In genomic region chr11:107462478-107462877, GRCm38 (mm10) we compare ENCODE assay signal across 12 mouse cellular contexts. TPM values are rescaled to one million over a fixed set of nuclear protein-coding genes. Genes with fewer than 3 reads are reported as not detected.
DNase-seq lines count a peak whose midpoint lies in the region; ATAC-seq and TF ChIP-seq lines count a peak whose summit lies in the region.
"Had no signal": no experiment of that assay in that cellular context is flagged by ENCODE, and none has a peak within 500 bp of the region (broad histone marks: within the 10 kb centered on the region; RNA-seq: fewer than 3 reads in every experiment).

No protein-coding gene starts in this region.

- no peak overlapping the region for H3K4me2 ChIP-seq in liver, embryonic 11.5 days
- no peak overlapping the region for H3K4me2 ChIP-seq in forebrain, embryonic 12.5 days
- H3K4me2 ChIP-seq: forebrain, embryonic 15.5 days; kidney, embryonic 15.5 days; liver, embryonic 15.5 days had no signal

- no peak for ATAC-seq in liver, embryonic 11.5 days (replicated peaks; ENCODE audit: low FRiP score)
- ATAC-seq in forebrain, embryonic 12.5 days (ENCODE audit: low FRiP score) = no peak
- ATAC-seq: forebrain, embryonic 15.5 days; midbrain, embryonic 16.5 days had no signal

- H3K4me3 ChIP-seq in liver, embryonic 11.5 days (ENCODE audit: low read depth, low read length) = no peak overlapping the region
- no peak overlapping the region for H3K4me3 ChIP-seq in E14TG2a.4 (replicated peaks; ENCODE audit: low read length)
- H3K4me3 ChIP-seq in bone marrow, adult 2 months (replicated peaks; ENCODE audit: control insufficient read depth, low read depth, low read length) = no peak overlapping the region
- no peak overlapping the region for H3K4me3 ChIP-seq in forebrain, embryonic 12.5 days (replicated peaks)
- H3K4me3 ChIP-seq: forebrain, embryonic 15.5 days; kidney, embryonic 15.5 days; liver, embryonic 15.5 days had no signal

- H3K27me3 ChIP-seq in liver, embryonic 11.5 days (replicated peaks; ENCODE audit: control insufficient read depth, insufficient read depth, low read length) = no peaks in the 10 kb centered on the region
- no peaks in the 10 kb centered on the region for H3K27me3 ChIP-seq in E14TG2a.4 (ENCODE audit: insufficient read depth, low read length)
- no peaks in the 10 kb centered on the region for H3K27me3 ChIP-seq in forebrain, embryonic 12.5 days
- H3K27me3 ChIP-seq: forebrain, embryonic 15.5 days; kidney, embryonic 15.5 days; liver, embryonic 15.5 days had no signal

- peak; percentile 51 for DNase-seq in liver
- no peak for DNase-seq in liver, embryonic 11.5 days (ENCODE audit: low spot score)
- DNase-seq in natural killer cell, adult 2 months (ENCODE audit: low spot score in 2 of 2) = peak; percentile 27 to 56
- no peak for DNase-seq in cerebellum, postnatal 36 days
- DNase-seq: embryo, embryonic 11 days had no signal

- H3K27ac ChIP-seq in liver, embryonic 11.5 days (ENCODE audit: low read depth, low read length) = no peak overlapping the region
- no peak overlapping the region for H3K27ac ChIP-seq in bone marrow, adult 2 months (ENCODE audit: control insufficient read depth, insufficient read depth, low read depth, low read length, poor library complexity)
- H3K27ac ChIP-seq in forebrain, embryonic 12.5 days = no peak overlapping the region
- H3K27ac ChIP-seq: forebrain, embryonic 15.5 days; kidney, embryonic 15.5 days; liver, embryonic 15.5 days had no signal

- no peaks in the 10 kb centered on the region for H3K9me3 ChIP-seq in liver, embryonic 11.5 days (ENCODE audit: control insufficient read depth, low read length)
- H3K9me3 ChIP-seq in E14TG2a.4 (ENCODE audit: low read length) = no peaks in the 10 kb centered on the region
- H3K9me3 ChIP-seq in forebrain, embryonic 12.5 days = no peaks in the 10 kb centered on the region
- H3K9me3 ChIP-seq: forebrain, embryonic 15.5 days; kidney, embryonic 15.5 days; liver, embryonic 15.5 days had no signal

- TF ChIP-seq POLR2A in bone marrow, adult 2 months (IDR thresholded peaks at IDR 0.05; ENCODE audit: borderline replicate concordance, control insufficient read depth, low read depth, low read length) = no peak

- no peak overlapping the region for H3K9ac ChIP-seq in liver, embryonic 11.5 days (ENCODE audit: low read depth, low read length)
- H3K9ac ChIP-seq in forebrain, embryonic 12.5 days = no peak overlapping the region
- H3K9ac ChIP-seq: forebrain, embryonic 15.5 days; kidney, embryonic 15.5 days; liver, embryonic 15.5 days had no signal

- 84% methylated on average over 3 of the region's 3 CpGs for WGBS in liver, embryonic 11.5 days
- WGBS in bone marrow, adult 2 months = 80% methylated on average over 3 of the region's 3 CpGs
- 95% methylated on average over 3 of the region's 3 CpGs for WGBS in forebrain, embryonic 12.5 days

- TF ChIP-seq CTCF in E14TG2a.4 (conservative IDR thresholded peaks at IDR 0.05; ENCODE audit: low read length) = peak; percentile 38
- TF ChIP-seq CTCF in bone marrow, adult 2 months (IDR thresholded peaks at IDR 0.05; ENCODE audit: control insufficient read depth, insufficient read depth, low read length) = peak; percentile 72

- H3K4me1 ChIP-seq in liver, embryonic 11.5 days (replicated peaks; ENCODE audit: control insufficient read depth, insufficient read depth, low read length) = peaks cover 28% of the 10 kb centered on the region
- H3K4me1 ChIP-seq in E14TG2a.4 (replicated peaks; ENCODE audit: low read depth, low read length) = peaks cover 92% of the 10 kb centered on the region
- H3K4me1 ChIP-seq in bone marrow, adult 2 months (ENCODE audit: control insufficient read depth, insufficient read depth, low read length) = no peaks in the 10 kb centered on the region; the same call in 1 of the 2 replicates
- H3K4me1 ChIP-seq in forebrain, embryonic 12.5 days = peaks cover 16% of the 10 kb centered on the region

- 0 out of 2 replicates have a peak, but pooled peaks cover 2% of the 10 kb centered on the region for H3K36me3 ChIP-seq in liver, embryonic 11.5 days (ENCODE audit: control insufficient read depth, insufficient read depth, low read length)
- H3K36me3 ChIP-seq in E14TG2a.4 (ENCODE audit: insufficient read depth, low read length) = peaks cover 9% of the 10 kb centered on the region; the same call in 1 of the 2 replicates
- H3K36me3 ChIP-seq in forebrain, embryonic 12.5 days (replicated peaks) = peaks cover 8% of the 10 kb centered on the region; the same call in 1 of the 2 replicates
- H3K36me3 ChIP-seq: kidney, embryonic 15.5 days had no signal

RNA-seq across cellular contexts. Expression of gene Pitpnc1, which starts 8.0 kb away (rescaled TPM):
- 19.2 and 19.4 TPM in 2 replicates for polyA plus RNA-seq in liver, embryonic 11.5 days (2014; fragmentation: Nextera tagmentation; extraction: Ambion mirVana)
- polyA plus RNA-seq in bone marrow, adult 2 months (2011; ENCODE audit: insufficient read depth, insufficient read length, low replicate concordance, missing spikeins) = 11.1 and 14.0 TPM in 2 replicates
- polyA plus RNA-seq in forebrain, embryonic 12.5 days (2016; fragmentation: Nextera tagmentation; extraction: Ambion mirVana) = 34.7 and 38.2 TPM in 2 replicates

RNA-seq across cellular contexts. Expression of gene Psmd12, which starts 16.8 kb away (rescaled TPM):
- 222 and 237 TPM in 2 replicates for polyA plus RNA-seq in liver, embryonic 11.5 days (2014; fragmentation: Nextera tagmentation; extraction: Ambion mirVana)
- polyA plus RNA-seq in bone marrow, adult 2 months (2011; ENCODE audit: insufficient read depth, insufficient read length, low replicate concordance, missing spikeins) = 34.4 and 61.0 TPM in 2 replicates
- 188 and 196 TPM in 2 replicates for polyA plus RNA-seq in forebrain, embryonic 12.5 days (2016; fragmentation: Nextera tagmentation; extraction: Ambion mirVana)

Comparison
In these comparisons a context has a peak if more than half of its experiments do, and no peak if none do; other contexts are left out.
1. DNase-seq: peak in liver (single experiment) and natural killer cell, adult 2 months (2 of 2); none in liver, embryonic 11.5 days (single experiment) and cerebellum, postnatal 36 days (0 of 2).